Mouse (Mus musculus) gastrocnemius, postnatal 36 days (tissue): ENCODE measurements around the gene Gm6710. TPM values are rescaled to one million over a fixed set of nuclear protein-coding genes. Genes with fewer than 3 reads are reported as not detected.
"Not testable (repeated sequence)": the region's sequence is repeated elsewhere in the genome, so short reads cannot be mapped to it uniquely, and the experiment has no call there.

Experiments used
- DNase-seq, 2 experiments: peaks; one replicate each; pipeline ENCODE4 v3.0.0; 2022
- intact Hi-C: fragments of 180-260 bp; cut with DNase I; formaldehyde crosslinking; loops from one replicate; pipeline ENCODE4 v1.15.1; 2025
- long read RNA-seq, 2 experiments: library from polyadenylated mRNA; stranded (forward); transcript quantifications; one replicate each; pipeline ENCODE4 v2.0.0; 2021
- total RNA-seq, 2 experiments: library from RNA; stranded (reverse); gene quantifications; 2 replicates each; pipeline ENCODE4 v1.2.3; 2021

Gene Gm6710
- 1 to 10 TPM; 7.8 to 8.5 TPM for total RNA-seq
- long read RNA-seq, experiment 1, transcript Gm6710-201 (4 exons, 1,445 nt) = major isoform, 6 of 10 reads
- long read RNA-seq, experiment 1, partial matches to known transcripts = 0 of 10 reads
- long read RNA-seq, experiment 1, other reads (novel, unspliced or antisense) = 4 of 10 reads
- long read RNA-seq, experiment 2, partial matches to known transcripts = 0 of 7 reads
- long read RNA-seq, experiment 2, other reads (novel, unspliced or antisense) = 3 of 7 reads

- DNase-seq, intact Hi-C loops: not testable (repeated sequence)
Measured at GRCm38 (mm10) chr2:175869024-175869423, at the start of gene Gm6710. Gene Gm6710 (plus strand): TSS chr2:175869219.

Other genes starting within 250 kb of the Gm6710 start
- not detected for gene Gm11007, start 225.2 kb upstream of the Gm6710 start, total RNA-seq
- gene Zfp969, start 165.6 kb upstream of the Gm6710 start, total RNA-seq = not detected
- gene Gm2007, start 127.7 kb upstream of the Gm6710 start, total RNA-seq = not detected
- 1 to 10 TPM in 1 of 2 experiments, under 1 TPM in 1; 0.72 to 6.1 TPM for gene Gm14288, start 68.1 kb upstream of the Gm6710 start, total RNA-seq
- 1 to 10 TPM; 4.0 to 5.1 TPM for gene Zfp966, start 61.9 kb downstream of the Gm6710 start, total RNA-seq
- gene Gm2026, start 96.1 kb downstream of the Gm6710 start, total RNA-seq = 10 to 100 TPM; 17.0 to 20.5 TPM